Mouse (Mus musculus) CH12.LX (cell line): ENCODE measurements at regions not wholly inside any gene's neighbourhood (a gene's known extent, or its start where the extent isn't known, plus 50 kb on each side); places are given as distances from the start of the nearest gene placed in this dataset.

ENCODE experiments used
- DNase-seq: peaks from one replicate; pipeline ENCODE4 v3.0.0-alpha.2; 2013; ENCODE audit errors: extremely low read depth
- H3K27ac ChIP-seq: 2 replicates; pipeline ENCODE4 v1.5.1; 2012; ENCODE audit warnings: low read depth, mild to moderate bottlenecking, control low read depth, moderate library complexity; ENCODE audit not compliant: insufficient read depth
- H3K27me3 ChIP-seq: replicated peaks from 2 replicates; pipeline ENCODE3; 2012; ENCODE audit warnings: inconsistent platforms
- H3K36me3 ChIP-seq, 2 experiments: replicated peaks in 1 of 2; 2 replicates each; pipeline versions ENCODE3 to v1.6.1; 2012; ENCODE audit warnings: inconsistent platforms in 1 of 2, low read length in 1 of 2, mild to moderate bottlenecking in 1 of 2, mixed read lengths in 1 of 2, moderate library complexity in 1 of 2; ENCODE audit not compliant: control insufficient read depth in 1 of 2, insufficient read depth in 1 of 2
- H3K4me1 ChIP-seq, 2 experiments: 2 replicates each; pipeline ENCODE4 v1.6.1; 2012; ENCODE audit warnings: inconsistent platforms in 1 of 2, moderate library complexity in 1 of 2; ENCODE audit not compliant: insufficient read depth in 2 of 2, control insufficient read depth in 1 of 2
- H3K4me2 ChIP-seq: 2 replicates; pipeline ENCODE4 v1.6.1; 2012; ENCODE audit warnings: low read depth, mild to moderate bottlenecking, control low read depth; ENCODE audit not compliant: poor library complexity, insufficient read depth, severe bottlenecking
- H3K4me3 ChIP-seq, 3 experiments: fragments of 150-350 bp in 1 of 3; sonication (generic) in 1 of 3; replicated peaks in 1 of 3; 2 replicates each; pipeline versions ENCODE3 to v1.5.1; 2011 to 2012; ENCODE audit warnings: low read depth in 2 of 3, low read length in 2 of 3, mild to moderate bottlenecking in 2 of 3, moderate library complexity in 2 of 3, control low read depth in 1 of 3, improper control_type of control experiment in 1 of 3, inconsistent platforms in 1 of 3, mixed read lengths in 1 of 3; ENCODE audit not compliant: poor library complexity in 1 of 3
- H3K79me2 ChIP-seq: replicated peaks from 2 replicates; pipeline ENCODE4 v1.6.1; 2012; ENCODE audit warnings: mild to moderate bottlenecking, moderate library complexity; ENCODE audit not compliant: control insufficient read depth, poor library complexity, insufficient read depth, severe bottlenecking; ENCODE audit errors: extremely low read depth
- H3K9ac ChIP-seq: 2 replicates; pipeline ENCODE4 v1.6.1; 2012; ENCODE audit warnings: low read depth, mild to moderate bottlenecking, control low read depth, moderate library complexity; ENCODE audit not compliant: insufficient read depth
- H3K9me3 ChIP-seq: replicated peaks from 2 replicates; pipeline ENCODE3; 2012; ENCODE audit warnings: low read length, inconsistent platforms, mixed read lengths
- CHD1 ChIP-seq: IDR thresholded peaks from 2 replicates; pipeline ENCODE4 v1.6.1; 2012; ENCODE audit warnings: low read depth, low read length, improper control_type of control experiment, inconsistent platforms
- CHD2 ChIP-seq: IDR thresholded peaks from 2 replicates; pipeline ENCODE4 v1.6.1; 2011; ENCODE audit warnings: low read length, improper control_type of control experiment
- ELF1 ChIP-seq: IDR thresholded peaks from 2 replicates; pipeline ENCODE4 v1.6.1; 2014; ENCODE audit warnings: low read depth, mild to moderate bottlenecking, inconsistent platforms, low read length, improper control_type of control experiment
- ETS1 ChIP-seq: conservative IDR thresholded peaks from 2 replicates; pipeline ENCODE4 v1.6.1; 2012; ENCODE audit warnings: low read depth, mild to moderate bottlenecking, inconsistent platforms, low read length, improper control_type of control experiment, moderate library complexity
- IRF4 ChIP-seq: IDR thresholded peaks from 2 replicates; pipeline ENCODE4 v1.6.1; 2014; ENCODE audit warnings: low read depth, mild to moderate bottlenecking, inconsistent platforms, low read length, improper control_type of control experiment
- JUN ChIP-seq: IDR thresholded peaks from 2 replicates; pipeline ENCODE4 v1.6.1; 2011; ENCODE audit warnings: low read depth, mild to moderate bottlenecking, low read length, improper control_type of control experiment, moderate library complexity; ENCODE audit not compliant: insufficient read depth
- KAT2A ChIP-seq: IDR thresholded peaks from 2 replicates; pipeline ENCODE4 v1.6.1; 2012; ENCODE audit warnings: low read length, improper control_type of control experiment, inconsistent platforms; ENCODE audit not compliant: insufficient replicate concordance
- MAFK ChIP-seq: IDR thresholded peaks from 2 replicates; pipeline ENCODE4 v1.6.1; 2011; ENCODE audit warnings: low read length, improper control_type of control experiment; ENCODE audit not compliant: insufficient replicate concordance
- MEF2A ChIP-seq: IDR thresholded peaks from 2 replicates; pipeline ENCODE4 v1.6.1; 2014; ENCODE audit warnings: low read depth, mild to moderate bottlenecking, inconsistent platforms, low read length, improper control_type of control experiment, borderline replicate concordance
- MXI1 ChIP-seq: IDR thresholded peaks from 2 replicates; pipeline ENCODE4 v1.6.1; 2011; ENCODE audit warnings: mild to moderate bottlenecking, low read depth, low read length, improper control_type of control experiment
- NELFE ChIP-seq: IDR thresholded peaks from 2 replicates; pipeline ENCODE4 v1.6.1; 2011; ENCODE audit warnings: low read depth, low read length, improper control_type of control experiment
- PAX5 ChIP-seq: IDR thresholded peaks from 2 replicates; pipeline ENCODE4 v1.6.1; 2012; ENCODE audit warnings: low read length, inconsistent platforms, mixed read lengths
- POLR2A ChIP-seq: IDR thresholded peaks from 2 replicates; pipeline ENCODE4 v1.6.1; 2011; ENCODE audit warnings: low read depth, mild to moderate bottlenecking, improper control_type of control experiment, low read length
- RAD21 ChIP-seq: IDR thresholded peaks from 2 replicates; pipeline ENCODE4 v1.6.1; 2011; ENCODE audit warnings: low read depth, mild to moderate bottlenecking, low read length, improper control_type of control experiment, moderate library complexity
- SIN3A ChIP-seq: IDR thresholded peaks from 2 replicates; pipeline ENCODE4 v1.6.1; 2012; ENCODE audit warnings: low read length, improper control_type of control experiment, inconsistent platforms
- SMC3 ChIP-seq: IDR thresholded peaks from 2 replicates; pipeline ENCODE4 v1.6.1; 2011; ENCODE audit warnings: low read depth, low read length, improper control_type of control experiment
- USF1 ChIP-seq: IDR thresholded peaks from 2 replicates; pipeline ENCODE4 v1.6.1; 2014; ENCODE audit warnings: low read depth, mild to moderate bottlenecking, inconsistent platforms, low read length, improper control_type of control experiment
- ZMIZ1 ChIP-seq: IDR thresholded peaks from 2 replicates; pipeline ENCODE4 v1.6.1; 2012; ENCODE audit warnings: low read depth, mild to moderate bottlenecking, inconsistent platforms, low read length, improper control_type of control experiment
- ZNF384 ChIP-seq: IDR thresholded peaks from 2 replicates; pipeline ENCODE4 v1.6.1; 2012; ENCODE audit warnings: low read depth, low read length, improper control_type of control experiment, inconsistent platforms
- dilution Hi-C: fragments of 300-500 bp; cut with MboI; formaldehyde crosslinking; loops from 2 replicates; pipeline ENCODE4 v1.14.3; 2020; ENCODE audit warnings: low sequenced_read_pairs; ENCODE audit not compliant: extremely low pct_unique_long_range_greater_than_20kb, extremely low pct_ligation_motif_present
- in situ Hi-C: fragments of 300-500 bp; cut with MboI; formaldehyde crosslinking; loops from 3 replicates; pipeline ENCODE4 v1.14.3; 2019; ENCODE audit warnings: low sequenced_read_pairs, low pct_ligation_motif_present, low pct_unique_long_range_greater_than_20kb, mixed read lengths

GRCm38 (mm10) chr8:103921621-103922020 lies 179.8 kb upstream of the Cdh5 start:
- H3K4me3 ChIP-seq, result no peak overlapping the region
- H3K4me2 ChIP-seq, result no peak overlapping the region
- no peaks in the 10 kb centered on the region for H3K36me3 ChIP-seq
- TF ChIP-seq ELF1 (no peak), RAD21 (no peak), ZMIZ1 (no peak), MXI1 (no peak), NELFE (no peak), CHD1 (no peak), USF1 (no peak), KAT2A (no peak), IRF4 (no peak), SMC3 (no peak), ETS1 (no peak), CHD2 (no peak), JUN (no peak), SIN3A (no peak), PAX5 (no peak), ZNF384 (no peak), MAFK (no peak), POLR2A (no peak)
- peaks cover 13 to 22% of the 10 kb centered on the region in 2 experiments for H3K4me1 ChIP-seq
- no peaks in the 10 kb centered on the region for H3K27me3 ChIP-seq
- no peak overlapping the region for H3K9ac ChIP-seq
- H3K27ac ChIP-seq, result no peak overlapping the region
- dilution Hi-C loops (no loop called here), in situ Hi-C loops (no loop called here)
- H3K79me2 ChIP-seq, result no peaks in the 10 kb centered on the region
- no peak for DNase-seq
- H3K9me3 ChIP-seq, result no peaks in the 10 kb centered on the region

- H3K9me3 ChIP-seq, result no peaks in the 10 kb centered on the region
- no peaks in the 10 kb centered on the region for H3K36me3 ChIP-seq
Measured at GRCm38 (mm10) chr8:103922746-103923145, 178.7 kb upstream of the Cdh5 start.

More at GRCm38 (mm10) chr8:103922746-103923145, 178.7 kb upstream of the Cdh5 start:
- no peak for DNase-seq
- H3K4me1 ChIP-seq, result peaks cover 13 to 22% of the 10 kb centered on the region in 2 experiments
- no peak overlapping the region for H3K27ac ChIP-seq
- no peaks in the 10 kb centered on the region for H3K79me2 ChIP-seq
- H3K4me2 ChIP-seq, result no peak overlapping the region
- in situ Hi-C loops, result no loop called here
- TF ChIP-seq RAD21 (no peak), JUN (no peak), ELF1 (no peak), MEF2A (no peak), PAX5 (no peak)
- no peak overlapping the region for H3K4me3 ChIP-seq
- no peak overlapping the region for H3K9ac ChIP-seq
- no peaks in the 10 kb centered on the region for H3K27me3 ChIP-seq
- dilution Hi-C loops, result no loop called here
